Mouse (Mus musculus) left cerebral cortex, adult 2 months (tissue): ENCODE measurements around the gene Mars. TPM values are rescaled to one million over a fixed set of nuclear protein-coding genes. Genes with fewer than 3 reads are reported as not detected.

Experiments used
- DNase-seq, 2 experiments: peaks; one replicate each; pipeline ENCODE4 v3.0.0; 2021 to 2022; ENCODE audit warnings: low spot score in 2 of 2, mixed read lengths in 1 of 2; ENCODE audit errors: extremely low spot score in 1 of 2
- H3K27ac ChIP-seq: fragments of 200-600 bp; 2 replicates; pipeline ENCODE4 v1.8.1; 2022
- H3K4me3 ChIP-seq: fragments of 200-600 bp; 2 replicates; pipeline ENCODE4 v1.8.1; 2022
- CTCF ChIP-seq: fragments of 200-600 bp; IDR thresholded peaks from 2 replicates; pipeline ENCODE4 v1.8.1; 2022; ENCODE audit warnings: antibody characterized with exemption, mild to moderate bottlenecking, moderate library complexity
- intact Hi-C: fragments of 180-260 bp; cut with DNase I; formaldehyde crosslinking; loops from one replicate; pipeline ENCODE4 v1.15.1; 2025
- long read RNA-seq, 2 experiments: library from polyadenylated mRNA; stranded (forward); transcript quantifications; one replicate each; pipeline ENCODE4 v2.0.0; 2021; ENCODE audit warnings: borderline mapping rate in 2 of 2
- total RNA-seq, 2 experiments: library from RNA; stranded (reverse); gene quantifications; 2 replicates each; pipeline ENCODE4 v1.2.3; 2021

The Mars gene
- 10 to 100 TPM; 55.3 to 61.5 TPM for total RNA-seq
- long read RNA-seq, experiment 1, transcript Mars-206 (22 exons, 2,962 nt): major isoform, 45 of 100 reads
- long read RNA-seq, experiment 1, transcript Mars-205 (20 exons, 3,065 nt): minor isoform, 11 of 100 reads
- long read RNA-seq, experiment 1, transcript Mars-201 (21 exons, 2,939 nt): minor isoform, 19 of 100 reads
- long read RNA-seq, experiment 1, partial matches to known transcripts: 7 of 100 reads
- long read RNA-seq, experiment 1, other reads (novel, unspliced or antisense): 18 of 100 reads
- long read RNA-seq, experiment 2, transcript Mars-201 (21 exons, 2,939 nt): minor isoform, 14 of 79 reads
- long read RNA-seq, experiment 2, transcript Mars-206 (22 exons, 2,962 nt): major isoform, 32 of 79 reads
- long read RNA-seq, experiment 2, transcript Mars-205 (20 exons, 3,065 nt): minor isoform, 16 of 79 reads
- long read RNA-seq, experiment 2, partial matches to known transcripts: 3 of 79 reads
- long read RNA-seq, experiment 2, other reads (novel, unspliced or antisense): 14 of 79 reads

DNA sequence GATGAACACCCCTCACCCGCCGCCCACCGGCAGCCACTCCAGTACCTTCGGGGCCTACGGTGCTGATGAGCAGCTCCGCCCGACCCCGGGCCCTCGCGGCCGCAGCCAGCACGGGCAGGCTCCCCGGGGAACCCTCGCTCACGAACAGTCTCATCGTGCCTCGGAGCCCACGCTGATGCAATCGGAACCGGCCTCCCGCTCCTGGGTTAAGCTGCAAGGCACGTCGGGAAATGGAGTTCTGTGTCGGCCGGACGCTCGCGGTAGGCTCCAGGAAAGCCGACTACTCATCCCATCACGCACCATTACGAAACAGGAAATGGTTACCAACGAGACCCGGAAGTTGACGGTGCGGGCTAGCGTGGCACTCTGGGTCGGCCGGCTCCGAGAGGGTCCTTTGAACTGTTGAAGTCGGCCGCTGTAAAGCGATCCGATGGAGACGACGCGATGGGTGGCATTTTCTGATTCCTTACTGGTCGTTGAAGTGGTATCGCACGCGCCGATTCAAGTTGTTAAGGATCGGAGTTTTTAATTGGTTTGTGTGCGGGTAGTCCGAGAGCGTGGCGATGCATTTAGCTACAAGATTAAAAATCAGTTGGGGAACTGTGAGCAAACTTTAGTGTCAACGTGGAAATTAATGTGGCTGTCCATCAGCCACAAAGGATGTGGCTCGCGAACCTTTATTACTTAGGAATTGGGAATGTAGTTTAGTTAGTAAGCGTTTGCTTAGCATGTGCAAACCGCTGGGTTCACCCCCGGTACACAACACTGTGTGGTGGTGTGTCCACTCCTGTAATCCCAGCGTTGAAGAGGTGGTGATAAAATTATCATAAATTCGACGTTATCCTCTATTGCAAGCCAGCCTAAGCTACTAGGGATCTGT, at the start of gene Mars:
Gene Mars (minus strand): TSS at position 311 of the 880 bp plus-strand sequence.
- peak within 1 kb of the TSS; percentile 76 for H3K4me3 ChIP-seq
- peak; percentile 92 to 93 for DNase-seq
- no peak for TF ChIP-seq CTCF
- intact Hi-C loops: loop anchor here (1.0 to 5.0 kb wide), 2 partner anchors 21 to 189 kb away; partner anchors contain the start of gene Os9
- peak within 1 kb of the TSS; percentile 89 for H3K27ac ChIP-seq

DNA sequence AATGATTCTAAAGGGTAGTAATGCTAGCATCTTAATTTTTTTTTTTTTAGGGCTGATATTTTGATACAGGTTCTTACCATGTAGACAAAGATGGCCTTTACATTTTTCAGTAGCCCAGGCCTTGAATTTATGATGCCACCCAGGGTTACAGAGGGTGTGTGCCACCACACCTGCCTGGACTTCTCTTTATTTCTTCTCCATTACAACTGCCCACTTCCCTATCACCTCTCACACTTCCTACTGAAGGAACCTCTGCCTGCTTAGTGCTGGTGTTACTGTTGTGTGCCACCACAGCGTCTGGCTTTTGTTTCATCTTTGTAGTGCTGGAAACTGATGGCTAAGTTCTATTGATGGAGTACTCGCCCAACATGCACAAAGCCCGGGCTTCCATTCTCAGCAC, 49.1 kb upstream of the Mars start:
- no peak for TF ChIP-seq CTCF
- DNase-seq: no peak
- H3K4me3 ChIP-seq: no peak overlapping the region
- H3K27ac ChIP-seq: no peak overlapping the region
- intact Hi-C loops: no loop called here

DNA sequence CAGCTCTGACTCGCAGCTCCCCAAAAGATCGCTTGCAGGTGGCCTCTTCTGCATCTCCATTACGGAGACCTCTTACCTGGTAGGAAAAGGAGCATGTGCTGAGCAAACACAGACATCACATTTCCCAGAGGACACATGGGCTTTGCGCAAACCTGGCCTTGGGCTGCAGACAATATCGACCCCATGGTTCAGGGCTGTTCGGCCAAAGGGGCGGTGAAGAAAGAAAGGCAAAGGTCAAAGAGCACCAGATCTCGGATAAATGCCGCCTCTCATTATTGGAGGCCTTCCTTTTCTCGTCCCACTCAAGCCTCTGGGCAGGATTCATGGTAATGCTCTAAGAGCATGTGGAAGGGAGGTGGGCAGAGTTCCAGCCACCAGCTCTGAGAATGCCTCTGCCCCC, 43.8 kb upstream of the Mars start:
- H3K27ac ChIP-seq: peak overlapping the region; percentile 91
- H3K4me3 ChIP-seq: no peak overlapping the region
- no peak for DNase-seq
- intact Hi-C loops: no loop called here
- no peak for TF ChIP-seq CTCF

DNA sequence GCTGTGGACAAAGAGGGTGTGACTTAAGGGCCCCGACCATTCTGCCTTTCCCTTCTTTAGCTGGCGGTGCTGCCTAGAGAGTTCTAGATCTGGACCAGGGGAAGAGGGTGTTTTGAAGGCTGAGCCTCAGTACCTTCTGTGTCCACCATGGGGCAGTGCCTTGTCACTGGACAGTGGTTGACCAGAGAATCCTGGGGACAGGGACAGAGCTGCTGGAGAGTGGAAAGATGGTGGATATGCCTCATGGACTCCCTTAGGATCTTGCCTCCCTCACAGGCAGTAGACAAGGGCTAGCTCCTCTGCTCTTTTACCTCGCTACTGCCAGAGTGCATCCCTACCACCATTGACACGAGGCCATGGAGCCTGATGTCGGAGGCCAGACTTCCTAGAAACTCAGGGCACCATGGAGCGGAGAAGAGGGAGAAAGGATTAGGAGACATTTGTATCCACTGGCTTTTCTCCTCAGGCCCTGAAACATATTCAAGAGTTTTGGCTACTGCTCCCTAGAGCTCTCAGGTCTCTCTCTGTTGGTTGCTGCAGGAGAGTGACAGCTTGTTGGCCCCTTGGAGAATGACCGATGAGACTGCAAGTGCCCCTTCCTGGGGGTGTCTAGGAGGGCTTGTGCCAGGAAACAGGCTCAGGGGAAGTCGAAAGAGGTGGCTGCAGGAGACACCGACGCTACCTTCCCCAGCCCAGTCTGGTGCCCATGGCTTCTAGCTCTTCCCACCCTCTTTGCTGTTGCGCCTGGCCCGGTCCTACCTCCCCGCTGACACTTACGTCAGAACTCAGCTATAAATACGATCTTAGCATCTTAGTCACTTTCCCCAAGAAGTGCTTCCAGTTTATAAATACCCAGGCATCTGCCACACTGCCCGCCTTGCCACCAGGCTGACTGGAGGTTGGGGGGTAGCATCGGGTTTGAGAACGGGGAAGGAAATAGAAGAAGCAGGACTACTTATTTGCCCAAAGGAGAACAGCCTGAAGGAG, 42.6 kb upstream of the Mars start, which contains the start of gene Inhbe:
Gene Inhbe (minus strand): TSS at position 503 of the 987 bp plus-strand sequence.
- H3K27ac ChIP-seq: peak within 1 kb of the TSS; percentile 91
- intact Hi-C loops: loop anchor here (1.0 to 5.0 kb wide), 3 partner anchors 26 to 128 kb away; partner anchors contain the start of gene R3hdm2
- peak; percentile 61 to 69 for DNase-seq
- peak; percentile 53 for TF ChIP-seq CTCF
- 0 out of 2 replicates have a peak within 1 kb of the TSS, but pooled peaks have one; percentile 17 for H3K4me3 ChIP-seq

DNA sequence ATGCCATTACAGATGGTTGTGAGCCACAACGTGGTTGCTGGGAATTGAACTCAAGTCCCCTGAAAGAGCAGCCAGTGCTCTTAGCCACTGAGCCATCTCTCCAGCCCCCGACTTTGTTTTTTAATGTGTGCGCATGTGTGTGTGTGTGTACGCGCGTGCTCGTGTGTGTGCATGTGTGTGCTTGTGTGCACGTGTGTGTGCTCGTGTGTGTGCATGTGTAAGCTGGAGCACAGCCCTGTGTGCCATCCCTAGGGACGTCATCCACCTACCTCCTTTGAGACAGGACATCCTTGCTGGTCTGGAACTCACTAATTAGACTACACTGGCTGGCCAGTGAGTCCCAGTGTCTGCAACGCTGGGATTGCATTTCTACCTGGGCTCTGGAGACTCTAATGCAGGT, 41.2 kb upstream of the Mars start:
- intact Hi-C loops: loop anchor here (5.0 kb wide), 1 partner anchor 130 kb away; no protein-coding TSS in a partner anchor
- H3K4me3 ChIP-seq: no peak overlapping the region
- TF ChIP-seq CTCF: no peak
- DNase-seq: no peak
- peak overlapping the region; percentile 86 for H3K27ac ChIP-seq

DNA sequence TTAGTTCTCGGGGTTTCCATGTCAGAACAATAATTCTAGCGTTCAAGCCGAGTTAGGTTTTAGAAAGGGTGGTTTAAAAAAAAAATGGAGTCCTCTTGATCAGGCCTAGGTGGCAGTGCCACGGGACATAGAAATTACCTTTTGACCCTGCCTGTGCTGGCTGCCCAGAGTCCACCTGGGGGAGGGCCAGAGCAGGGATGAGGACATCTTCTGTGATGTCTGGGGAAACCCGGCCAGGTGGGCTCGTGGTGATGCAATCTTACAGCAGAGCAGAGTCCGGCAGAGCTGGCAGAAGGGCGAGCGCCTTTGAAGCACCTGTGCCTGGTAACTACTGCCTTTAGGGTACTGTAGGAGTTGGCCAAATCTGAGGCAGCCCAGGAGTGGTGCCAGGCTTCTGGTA, 40.6 kb upstream of the Mars start:
- no peak for DNase-seq
- Histone ChIP-seq H3K4me3 (no peak overlapping the region), H3K27ac (peak overlapping the region; percentile 86)
- TF ChIP-seq CTCF: no peak
- intact Hi-C loops: loop anchor here (5.0 kb wide), 1 partner anchor 130 kb away; no protein-coding TSS in a partner anchor

DNA sequence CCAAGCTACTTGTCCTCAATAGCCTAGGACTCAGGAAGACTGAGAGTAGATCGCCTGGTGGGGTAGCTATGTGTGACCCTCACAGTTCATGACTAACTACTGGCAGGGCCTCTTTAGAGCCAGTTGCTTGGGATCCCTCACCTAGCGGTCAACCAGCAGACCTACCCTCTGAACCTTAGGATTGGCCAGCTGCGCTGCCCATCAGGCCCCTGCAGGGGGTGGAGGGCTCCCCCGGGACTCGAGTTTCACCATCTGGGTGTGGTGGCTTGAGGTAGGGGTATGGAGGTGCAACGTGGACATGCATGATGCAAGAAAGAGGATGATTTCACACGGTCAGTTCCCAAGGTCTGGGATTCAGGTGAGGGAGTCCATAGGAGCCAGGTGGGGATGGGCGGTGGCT, 40.1 kb upstream of the Mars start:
- intact Hi-C loops: loop anchor here (5.0 kb wide), 1 partner anchor 131 kb away; no protein-coding TSS in a partner anchor
- no peak for TF ChIP-seq CTCF
- DNase-seq: no peak
- no peak overlapping the region for H3K4me3 ChIP-seq
- peak overlapping the region; percentile 86 for H3K27ac ChIP-seq

DNA sequence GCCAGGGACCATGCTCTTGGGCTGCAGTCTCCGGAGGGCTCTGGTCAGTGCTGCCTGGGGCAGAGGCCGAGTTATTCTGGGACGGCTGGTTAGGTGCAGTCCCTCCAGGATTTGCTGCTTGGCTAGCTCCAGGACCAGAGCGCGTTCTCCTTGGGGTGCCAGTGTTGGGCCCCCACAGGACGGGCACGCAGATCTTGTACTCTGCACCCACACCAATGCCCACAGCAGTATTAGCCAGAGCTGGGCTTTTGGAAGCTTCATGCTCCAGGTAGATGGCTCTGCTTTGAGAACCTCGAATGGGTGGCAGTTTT, 39.7 kb upstream of the Mars start:
- H3K4me3 ChIP-seq: no peak overlapping the region; the same call in 1 of the 2 replicates
- intact Hi-C loops: loop anchor here (5.0 kb wide), 1 partner anchor 131 kb away; no protein-coding TSS in a partner anchor
- DNase-seq: no peak
- H3K27ac ChIP-seq: peak overlapping the region; percentile 86
- no peak for TF ChIP-seq CTCF

DNA sequence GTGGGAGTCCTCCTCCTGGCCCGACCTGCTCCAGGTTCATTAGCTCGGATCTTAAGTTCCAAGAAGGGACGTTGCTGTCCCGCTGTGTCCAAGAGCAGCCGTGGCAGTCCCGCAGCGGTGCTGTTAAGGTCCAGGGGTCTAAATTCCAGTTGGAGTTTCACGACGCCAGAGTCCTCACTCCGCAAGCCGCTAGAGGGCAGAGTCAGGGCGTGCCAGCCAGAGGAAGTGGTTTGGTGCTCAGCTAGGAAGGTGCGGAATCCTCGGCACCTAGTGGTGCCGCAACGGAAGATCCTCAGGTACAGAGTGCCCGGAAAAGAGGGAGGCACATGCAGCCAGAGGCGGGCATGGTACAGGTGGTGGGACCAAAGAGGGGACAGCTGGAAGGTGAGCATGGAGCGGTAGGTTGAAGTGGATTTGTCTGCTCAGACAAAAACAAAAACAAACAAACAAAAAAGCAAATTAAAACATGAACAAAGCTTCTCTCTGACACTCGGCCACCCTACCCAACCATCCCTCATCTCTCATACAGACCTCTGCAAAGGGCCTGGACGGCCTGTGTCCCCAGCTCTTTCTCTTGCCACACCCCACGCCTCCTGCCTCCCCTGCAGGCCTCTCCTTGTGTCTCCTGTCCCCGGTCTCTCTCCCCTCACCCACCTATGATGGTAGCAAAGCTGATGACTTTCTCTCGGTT, 39.2 kb upstream of the Mars start:
- intact Hi-C loops: loop anchor here (1.0 to 5.0 kb wide), 3 partner anchors 30 to 132 kb away; partner anchors contain the start of gene R3hdm2
- H3K27ac ChIP-seq: peak overlapping the region; percentile 86
- TF ChIP-seq CTCF: peak; percentile 85
- peak; percentile 71 to 80 for DNase-seq
- peak overlapping the region; percentile 14 for H3K4me3 ChIP-seq

DNA sequence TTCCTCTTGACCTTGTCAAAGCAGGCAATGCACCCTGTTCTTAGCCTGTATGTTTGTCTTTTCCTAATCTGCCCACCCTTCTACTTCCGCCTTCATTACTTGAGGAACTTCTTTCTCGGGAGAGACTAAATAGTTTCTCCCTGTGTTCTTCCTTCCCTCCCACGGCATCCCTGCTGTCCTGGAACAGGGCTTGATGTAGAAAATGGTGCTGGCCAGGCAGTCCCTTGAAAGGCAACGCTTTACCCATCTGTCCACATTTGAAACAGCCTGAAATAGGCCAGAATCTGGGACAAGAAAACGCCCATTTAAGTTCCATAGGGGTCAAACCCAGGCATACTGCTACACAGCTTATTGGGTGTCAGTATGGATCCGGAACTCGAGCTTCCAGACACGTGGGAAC, 38.2 kb upstream of the Mars start:
- Histone ChIP-seq H3K4me3 (no peak overlapping the region), H3K27ac (peak overlapping the region; percentile 86)
- intact Hi-C loops: loop anchor here (1.0 to 5.0 kb wide), 3 partner anchors 30 to 132 kb away; partner anchors contain the start of gene R3hdm2
- DNase-seq: no peak
- TF ChIP-seq CTCF: no peak
